Mouse (Mus musculus): ENCODE data around the gene Tnrc6b. TPM values are rescaled to one million over a fixed set of nuclear protein-coding genes. Genes with fewer than 3 reads are reported as not detected.

Tnrc6b gene
- polyA plus RNA-seq, 1 experiment from 2014 or later, result 27.4 TPM

- H3K4me1 ChIP-seq (ENCODE audit: insufficient read depth, low read length), result peaks cover 16% of the 10 kb centered on the region
- H3K4me2 ChIP-seq (replicated peaks; ENCODE audit: low read depth, low read length), result no peak overlapping the region
- H3K27ac ChIP-seq (ENCODE audit: low read length), result no peak overlapping the region
- no peak overlapping the region for H3K4me3 ChIP-seq (ENCODE audit: low read length)
- ATAC-seq (ENCODE audit: low FRiP score, low TSS enrichment), result no peak
- H3K36me3 ChIP-seq (ENCODE audit: insufficient read depth, low read length), result no peaks in the 10 kb centered on the region
- WGBS, result 88% methylated on average over 4 of the region's 4 CpGs
- H3K9ac ChIP-seq (replicated peaks; ENCODE audit: low read length), result no peak overlapping the region
- no peaks in the 10 kb centered on the region for H3K27me3 ChIP-seq (ENCODE audit: insufficient read depth, low read length)
- 0 out of 2 replicates have a peak, but pooled peaks cover 3% of the 10 kb centered on the region for H3K9me3 ChIP-seq (ENCODE audit: low read length)
These were observed 101.7 kb downstream of the Tnrc6b start for GRCm38 (mm10) chr15:80812840-80813239.

- H3K4me1 ChIP-seq (ENCODE audit: insufficient read depth, low read length), result peaks cover 16% of the 10 kb centered on the region
- 0 out of 2 replicates have a peak, but pooled peaks cover 3% of the 10 kb centered on the region for H3K9me3 ChIP-seq (ENCODE audit: low read length)
- ATAC-seq (ENCODE audit: low FRiP score, low TSS enrichment), result no peak
- H3K4me3 ChIP-seq (ENCODE audit: low read length), result no peak overlapping the region
- H3K4me2 ChIP-seq (replicated peaks; ENCODE audit: low read depth, low read length), result no peak overlapping the region
- H3K27me3 ChIP-seq (ENCODE audit: insufficient read depth, low read length), result no peaks in the 10 kb centered on the region
- 75% methylated on average over 7 of the region's 7 CpGs for WGBS
- no peak overlapping the region for H3K27ac ChIP-seq (ENCODE audit: low read length)
- no peak overlapping the region for H3K9ac ChIP-seq (replicated peaks; ENCODE audit: low read length)
- H3K36me3 ChIP-seq (ENCODE audit: insufficient read depth, low read length), result no peaks in the 10 kb centered on the region
These were observed 103.7 kb downstream of the Tnrc6b start for GRCm38 (mm10) chr15:80814792-80815191.

GRCm38 (mm10) chr15:80822276-80822675, 111.2 kb downstream of the Tnrc6b start:
- no peak overlapping the region for H3K9ac ChIP-seq (replicated peaks; ENCODE audit: low read length)
- no peaks in the 10 kb centered on the region for H3K9me3 ChIP-seq (ENCODE audit: low read length)
- no peak for ATAC-seq (ENCODE audit: low FRiP score, low TSS enrichment)
- H3K4me1 ChIP-seq (ENCODE audit: insufficient read depth, low read length), result 0 out of 2 replicates have a peak, but pooled peaks cover 2% of the 10 kb centered on the region
- no peaks in the 10 kb centered on the region for H3K27me3 ChIP-seq (ENCODE audit: insufficient read depth, low read length)
- no peak overlapping the region for H3K4me3 ChIP-seq (ENCODE audit: low read length)
- no peaks in the 10 kb centered on the region for H3K36me3 ChIP-seq (ENCODE audit: insufficient read depth, low read length)
- no peak overlapping the region for H3K4me2 ChIP-seq (replicated peaks; ENCODE audit: low read depth, low read length)
- WGBS, result 19% methylated on average over 1 of the region's 1 CpGs
- H3K27ac ChIP-seq (ENCODE audit: low read length), result no peak overlapping the region

- no peaks in the 10 kb centered on the region for H3K27me3 ChIP-seq (ENCODE audit: insufficient read depth, low read length)
- no peaks in the 10 kb centered on the region for H3K36me3 ChIP-seq (ENCODE audit: insufficient read depth, low read length)
- no peak overlapping the region for H3K4me2 ChIP-seq (replicated peaks; ENCODE audit: low read depth, low read length)
- H3K4me3 ChIP-seq (ENCODE audit: low read length), result no peak overlapping the region
- no peak overlapping the region for H3K9ac ChIP-seq (replicated peaks; ENCODE audit: low read length)
- no peaks in the 10 kb centered on the region for H3K9me3 ChIP-seq (ENCODE audit: low read length)
- 83% methylated on average over 3 of the region's 3 CpGs for WGBS
- no peaks in the 10 kb centered on the region for H3K4me1 ChIP-seq (ENCODE audit: insufficient read depth, low read length)
- ATAC-seq (ENCODE audit: low FRiP score, low TSS enrichment), result no peak
- no peak overlapping the region for H3K27ac ChIP-seq (ENCODE audit: low read length)
These were observed 120.1 kb downstream of the Tnrc6b start for GRCm38 (mm10) chr15:80831170-80831569.

DNA sequence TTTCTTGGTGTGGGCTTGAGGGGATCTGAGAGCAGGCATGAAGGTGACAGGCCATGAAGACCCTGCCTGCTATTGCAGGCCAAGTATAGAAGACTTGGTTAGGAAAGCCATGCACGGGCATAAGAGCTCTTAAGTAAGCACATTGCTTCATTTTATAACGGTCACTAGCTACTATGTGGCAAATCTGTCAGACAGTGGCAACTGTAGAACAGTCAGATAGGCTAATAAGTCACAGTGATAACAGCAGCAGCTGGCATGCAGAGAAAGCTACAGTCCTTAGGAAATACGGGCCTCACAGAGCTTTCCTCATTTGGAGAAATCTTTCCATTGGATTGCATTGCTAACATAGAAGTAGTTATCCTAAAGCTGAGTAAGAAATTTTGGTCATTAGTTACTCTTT, 121.7 kb downstream of the Tnrc6b start:
- Histone ChIP-seq H3K4me3 (ENCODE audit: low read length) (no peak overlapping the region), H3K4me1 (ENCODE audit: insufficient read depth, low read length) (no peaks in the 10 kb centered on the region), H3K36me3 (ENCODE audit: insufficient read depth, low read length) (no peaks in the 10 kb centered on the region), H3K9ac (replicated peaks; ENCODE audit: low read length) (no peak overlapping the region), H3K9me3 (ENCODE audit: low read length) (no peaks in the 10 kb centered on the region), H3K4me2 (replicated peaks; ENCODE audit: low read depth, low read length) (no peak overlapping the region), H3K27ac (ENCODE audit: low read length) (no peak overlapping the region), H3K27me3 (ENCODE audit: insufficient read depth, low read length) (no peaks in the 10 kb centered on the region)
- WGBS, result 61% methylated on average over 3 of the region's 3 CpGs
- no peak for ATAC-seq (ENCODE audit: low FRiP score, low TSS enrichment)

DNA sequence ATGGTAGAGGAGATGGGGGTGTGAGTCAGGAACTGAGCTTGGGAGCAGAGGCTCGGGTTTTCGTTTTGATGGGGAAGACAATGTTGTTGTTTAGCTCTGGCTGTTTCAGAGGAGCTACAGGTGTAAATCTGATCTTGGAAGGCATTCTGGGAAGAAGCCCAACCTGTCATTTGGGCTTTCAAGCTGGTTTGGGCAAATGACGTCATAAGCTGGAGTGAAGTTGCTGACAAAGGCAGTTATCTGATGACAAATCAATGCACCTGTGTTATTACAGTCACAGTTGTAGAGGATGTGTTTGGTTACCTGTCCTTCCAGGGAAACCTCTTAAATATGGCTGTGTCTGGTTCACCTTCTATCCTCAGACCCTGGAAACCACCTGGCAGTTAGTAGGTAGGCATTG, 125.1 kb downstream of the Tnrc6b start:
- no peak overlapping the region for H3K27ac ChIP-seq (ENCODE audit: low read length)
- no peaks in the 10 kb centered on the region for H3K36me3 ChIP-seq (ENCODE audit: insufficient read depth, low read length)
- no peak overlapping the region for H3K4me3 ChIP-seq (ENCODE audit: low read length)
- 52% methylated on average over 3 of the region's 3 CpGs for WGBS
- no peak overlapping the region for H3K4me2 ChIP-seq (replicated peaks; ENCODE audit: low read depth, low read length)
- H3K9ac ChIP-seq (replicated peaks; ENCODE audit: low read length), result no peak overlapping the region
- peaks cover 4% of the 10 kb centered on the region; the same call in 1 of the 2 replicates for H3K4me1 ChIP-seq (ENCODE audit: insufficient read depth, low read length)
- H3K9me3 ChIP-seq (ENCODE audit: low read length), result no peaks in the 10 kb centered on the region
- no peak for ATAC-seq (ENCODE audit: low FRiP score, low TSS enrichment)
- no peaks in the 10 kb centered on the region for H3K27me3 ChIP-seq (ENCODE audit: insufficient read depth, low read length)

DNA sequence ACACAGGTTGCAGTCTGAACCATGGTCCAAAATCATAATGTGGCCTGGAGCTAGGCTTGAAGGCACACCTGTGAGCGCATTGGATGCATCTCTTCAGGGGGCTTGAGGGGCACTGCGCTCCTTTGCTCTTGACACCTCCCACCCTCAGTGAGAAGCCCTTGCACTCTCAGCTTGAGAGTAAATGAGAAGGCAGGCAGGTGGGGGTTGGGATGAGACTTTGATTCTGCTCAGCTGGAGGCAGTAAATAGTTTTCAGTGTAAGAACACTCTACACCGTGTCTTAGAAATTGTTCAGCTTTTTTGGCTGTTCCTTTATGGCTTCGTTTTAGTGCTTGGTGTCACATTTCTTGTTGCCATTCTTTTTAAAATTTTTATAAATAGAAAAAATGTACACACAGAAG, 127.7 kb downstream of the Tnrc6b start:
- H3K9ac ChIP-seq (replicated peaks; ENCODE audit: low read length), result no peak overlapping the region
- no peak for ATAC-seq (ENCODE audit: low FRiP score, low TSS enrichment)
- peaks cover 13% of the 10 kb centered on the region for H3K4me1 ChIP-seq (ENCODE audit: insufficient read depth, low read length)
- H3K9me3 ChIP-seq (ENCODE audit: low read length), result no peaks in the 10 kb centered on the region
- H3K4me3 ChIP-seq (ENCODE audit: low read length), result no peak overlapping the region
- H3K4me2 ChIP-seq (replicated peaks; ENCODE audit: low read depth, low read length), result no peak overlapping the region
- H3K36me3 ChIP-seq (ENCODE audit: insufficient read depth, low read length), result no peaks in the 10 kb centered on the region
- no peak overlapping the region for H3K27ac ChIP-seq (ENCODE audit: low read length)
- 38% methylated on average over 4 of the region's 4 CpGs for WGBS
- H3K27me3 ChIP-seq (ENCODE audit: insufficient read depth, low read length), result no peaks in the 10 kb centered on the region

GRCm38 (mm10) chr15:80839653-80840420, 128.7 kb downstream of the Tnrc6b start:
- Histone ChIP-seq H3K27me3 (ENCODE audit: insufficient read depth, low read length) (no peaks in the 10 kb centered on the region), H3K9me3 (ENCODE audit: low read length) (no peaks in the 10 kb centered on the region), H3K9ac (replicated peaks; ENCODE audit: low read length) (no peak overlapping the region), H3K36me3 (ENCODE audit: insufficient read depth, low read length) (no peaks in the 10 kb centered on the region), H3K4me1 (ENCODE audit: insufficient read depth, low read length) (peaks cover 13% of the 10 kb centered on the region), H3K4me3 (ENCODE audit: low read length) (no peak overlapping the region), H3K27ac (ENCODE audit: low read length) (no peak overlapping the region), H3K4me2 (replicated peaks; ENCODE audit: low read depth, low read length) (no peak overlapping the region)
- WGBS, result 65% methylated on average over 9 of the region's 9 CpGs
- ATAC-seq (ENCODE audit: low FRiP score, low TSS enrichment), result no peak

- Histone ChIP-seq H3K4me2 (replicated peaks; ENCODE audit: low read depth, low read length) (no peak overlapping the region), H3K27ac (ENCODE audit: low read length) (no peak overlapping the region), H3K9me3 (ENCODE audit: low read length) (no peaks in the 10 kb centered on the region), H3K4me3 (ENCODE audit: low read length) (no peak overlapping the region), H3K27me3 (ENCODE audit: insufficient read depth, low read length) (no peaks in the 10 kb centered on the region), H3K9ac (replicated peaks; ENCODE audit: low read length) (no peak overlapping the region), H3K4me1 (ENCODE audit: insufficient read depth, low read length) (peaks cover 8% of the 10 kb centered on the region), H3K36me3 (ENCODE audit: insufficient read depth, low read length) (no peaks in the 10 kb centered on the region)
- ATAC-seq (ENCODE audit: low FRiP score, low TSS enrichment), result no peak
- WGBS, result 57% methylated on average over 1 of the region's 1 CpGs
These were observed 133.1 kb downstream of the Tnrc6b start for GRCm38 (mm10) chr15:80844262-80844661.

- Histone ChIP-seq H3K27ac (ENCODE audit: low read length) (no peak overlapping the region), H3K4me3 (ENCODE audit: low read length) (no peak overlapping the region), H3K4me1 (ENCODE audit: insufficient read depth, low read length) (peaks cover 14% of the 10 kb centered on the region), H3K4me2 (replicated peaks; ENCODE audit: low read depth, low read length) (no peak overlapping the region), H3K9me3 (ENCODE audit: low read length) (no peaks in the 10 kb centered on the region), H3K36me3 (ENCODE audit: insufficient read depth, low read length) (no peaks in the 10 kb centered on the region), H3K9ac (replicated peaks; ENCODE audit: low read length) (no peak overlapping the region), H3K27me3 (ENCODE audit: insufficient read depth, low read length) (no peaks in the 10 kb centered on the region)
- 88% methylated on average over 2 of the region's 2 CpGs for WGBS
- ATAC-seq (ENCODE audit: low FRiP score, low TSS enrichment), result no peak
These were observed 133.8 kb downstream of the Tnrc6b start for GRCm38 (mm10) chr15:80844926-80845325.

Measured in kidney, embryonic 16.5 days (tissue).